Mouse (Mus musculus): ENCODE results near the gene Tmem259. TPM values are rescaled to one million over a fixed set of nuclear protein-coding genes. Genes with fewer than 3 reads are reported as not detected.

The Tmem259 gene
- polyA plus RNA-seq, 1 experiment from 2014 or later: 21.1 TPM

DNA sequence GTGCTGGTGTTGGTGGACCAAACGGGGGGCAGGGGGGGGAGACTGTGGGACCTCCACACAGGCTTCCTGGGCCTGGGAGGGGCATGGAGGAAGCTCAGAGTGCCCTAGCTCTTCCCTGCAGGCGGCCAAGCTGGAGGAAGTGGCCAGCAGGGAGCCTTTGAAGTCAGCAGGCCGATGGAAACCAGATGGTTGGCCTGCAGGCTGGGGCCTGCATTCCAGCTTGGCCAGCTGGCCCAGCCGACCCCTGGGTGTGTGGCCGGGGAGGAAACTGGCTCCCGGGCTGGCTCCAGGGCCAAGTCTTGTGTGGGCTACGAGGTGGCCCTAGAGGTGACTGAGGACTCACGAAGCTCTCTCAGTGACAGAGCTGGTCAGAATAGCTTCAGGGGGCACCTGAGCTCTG lies 51.4 kb downstream of the Tmem259 start:
- Histone ChIP-seq H3K4me1 (ENCODE audit: control insufficient read depth, insufficient read depth, low read length) (peaks cover 36% of the 10 kb centered on the region), H3K4me3 (ENCODE audit: low read depth, low read length) (no peak overlapping the region), H3K9me3 (ENCODE audit: control insufficient read depth, low read length) (no peaks in the 10 kb centered on the region), H3K4me2 (ENCODE audit: low read depth, low read length) (no peak overlapping the region), H3K27ac (ENCODE audit: low read depth, low read length) (0 out of 2 replicates have a peak overlapping the region, but pooled peaks have one; percentile 10), H3K36me3 (ENCODE audit: control insufficient read depth, insufficient read depth, low read length) (peaks cover 14% of the 10 kb centered on the region), H3K9ac (replicated peaks; ENCODE audit: low read depth, low read length) (no peak overlapping the region), H3K27me3 (ENCODE audit: control insufficient read depth, insufficient read depth, low read length) (no peaks in the 10 kb centered on the region)
- 20% methylated on average over 8 of the region's 8 CpGs for WGBS
- ATAC-seq (ENCODE audit: low read depth): no peak

DNA sequence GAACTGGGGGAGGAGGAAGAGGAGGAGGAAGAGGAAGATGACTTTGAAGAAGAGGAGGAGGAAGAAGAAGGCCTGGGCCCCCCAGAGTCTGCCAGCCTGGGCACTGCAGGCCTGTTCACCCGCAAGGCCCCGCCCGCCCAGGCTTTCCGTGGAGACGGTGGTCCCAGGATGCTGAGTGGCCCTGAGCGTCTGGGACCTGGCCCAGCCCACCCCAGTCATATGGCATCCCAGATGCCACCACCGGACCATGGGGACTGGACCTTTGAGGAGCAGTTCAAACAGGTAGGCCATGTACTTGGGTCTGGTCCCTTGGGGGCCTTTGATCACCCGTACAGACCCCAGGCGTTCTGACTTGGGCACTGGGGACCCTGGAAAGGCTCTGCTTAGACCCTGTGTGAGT lies 52.3 kb downstream of the Tmem259 start:
- Histone ChIP-seq H3K4me3 (ENCODE audit: low read depth, low read length) (no peak overlapping the region), H3K27ac (ENCODE audit: low read depth, low read length) (no peak overlapping the region), H3K36me3 (ENCODE audit: control insufficient read depth, insufficient read depth, low read length) (peaks cover 13% of the 10 kb centered on the region), H3K27me3 (ENCODE audit: control insufficient read depth, insufficient read depth, low read length) (no peaks in the 10 kb centered on the region), H3K4me2 (ENCODE audit: low read depth, low read length) (no peak overlapping the region), H3K9ac (replicated peaks; ENCODE audit: low read depth, low read length) (no peak overlapping the region), H3K9me3 (ENCODE audit: control insufficient read depth, low read length) (no peaks in the 10 kb centered on the region), H3K4me1 (ENCODE audit: control insufficient read depth, insufficient read depth, low read length) (peaks cover 28% of the 10 kb centered on the region)
- WGBS: 81% methylated on average over 9 of the region's 9 CpGs
- no peak for ATAC-seq (ENCODE audit: low read depth)

DNA sequence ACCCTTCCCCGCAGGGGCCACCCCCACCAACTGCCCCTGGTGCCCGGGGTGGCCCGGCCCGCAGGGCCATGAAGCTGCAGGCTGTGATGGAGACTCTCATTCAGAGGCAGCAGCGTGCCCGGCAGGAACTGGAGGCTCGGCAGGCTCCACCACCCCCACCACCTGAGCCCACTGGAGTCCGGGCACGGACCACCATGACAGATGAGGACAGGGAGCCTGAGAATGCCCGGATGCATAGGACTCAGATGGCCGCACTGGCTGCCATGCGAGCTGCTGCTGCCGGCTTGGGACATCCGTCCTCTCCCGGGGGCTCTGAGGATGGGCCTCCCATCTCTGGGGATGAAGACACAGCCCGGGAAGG lies 53.3 kb downstream of the Tmem259 start:
- no peak overlapping the region for H3K4me3 ChIP-seq (ENCODE audit: low read depth, low read length)
- ATAC-seq (ENCODE audit: low read depth): no peak
- WGBS: 56% methylated on average over 16 of the region's 16 CpGs
- peak overlapping the region; percentile 14; the same call in 1 of the 2 replicates for H3K4me2 ChIP-seq (ENCODE audit: low read depth, low read length)
- peaks cover 13% of the 10 kb centered on the region for H3K36me3 ChIP-seq (ENCODE audit: control insufficient read depth, insufficient read depth, low read length)
- 0 out of 2 replicates have a peak overlapping the region, but pooled peaks have one; percentile 21 for H3K9ac ChIP-seq (replicated peaks; ENCODE audit: low read depth, low read length)
- H3K27ac ChIP-seq (ENCODE audit: low read depth, low read length): no peak overlapping the region
- H3K27me3 ChIP-seq (ENCODE audit: control insufficient read depth, insufficient read depth, low read length): no peaks in the 10 kb centered on the region
- H3K9me3 ChIP-seq (ENCODE audit: control insufficient read depth, low read length): no peaks in the 10 kb centered on the region
- peaks cover 28% of the 10 kb centered on the region for H3K4me1 ChIP-seq (ENCODE audit: control insufficient read depth, insufficient read depth, low read length)

DNA sequence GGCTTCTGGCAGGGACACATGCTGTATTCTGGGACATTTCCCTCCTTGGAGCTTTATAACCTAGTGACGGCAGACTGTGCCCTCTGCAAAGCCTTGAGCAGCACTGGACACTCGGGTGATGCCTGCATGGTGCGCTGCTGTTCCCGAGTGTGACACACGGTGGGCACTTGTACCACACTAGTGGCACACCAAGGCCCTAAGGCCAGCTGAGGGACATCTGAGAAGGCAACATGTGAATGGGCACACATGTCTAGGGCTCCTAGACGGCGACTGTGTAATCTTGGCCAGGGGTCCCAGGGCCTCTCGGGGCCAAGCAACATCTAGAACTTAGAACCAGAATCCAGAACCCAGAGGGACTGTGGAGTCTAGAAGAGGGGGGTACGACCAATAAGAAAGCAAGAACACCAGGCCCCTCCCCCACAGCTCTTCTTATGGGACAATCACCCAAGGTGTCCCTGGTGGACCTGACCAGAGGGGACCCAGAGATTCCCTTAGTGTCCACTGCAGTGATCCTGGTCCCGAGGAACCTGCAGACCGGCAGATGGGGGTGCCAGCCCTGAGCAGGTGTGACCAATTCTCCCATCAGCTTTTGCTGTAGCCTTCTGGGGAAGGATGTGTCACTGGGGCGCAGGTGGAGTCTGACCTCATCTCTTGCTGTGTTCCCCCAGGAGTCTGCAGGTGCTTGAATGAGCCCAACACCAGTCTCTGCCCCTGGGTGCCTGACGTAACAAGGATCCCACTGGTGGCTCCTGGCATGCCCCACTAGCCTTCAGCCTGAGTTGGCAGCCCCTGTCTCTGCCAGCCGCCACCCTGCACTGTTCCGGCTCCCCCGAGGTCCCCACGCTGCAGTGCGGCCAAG lies 53.9 kb downstream of the Tmem259 start:
- Histone ChIP-seq H3K4me2 (ENCODE audit: low read depth, low read length) (peak overlapping the region; percentile 83; the same call in 1 of the 2 replicates), H3K9me3 (ENCODE audit: control insufficient read depth, low read length) (no peaks in the 10 kb centered on the region), H3K9ac (replicated peaks; ENCODE audit: low read depth, low read length) (0 out of 2 replicates have a peak overlapping the region, but pooled peaks have one; percentile 21), H3K4me3 (ENCODE audit: low read depth, low read length) (no peak overlapping the region; the same call in 1 of the 2 replicates), H3K27me3 (ENCODE audit: control insufficient read depth, insufficient read depth, low read length) (no peaks in the 10 kb centered on the region), H3K4me1 (ENCODE audit: control insufficient read depth, insufficient read depth, low read length) (peaks cover 28% of the 10 kb centered on the region), H3K36me3 (ENCODE audit: control insufficient read depth, insufficient read depth, low read length) (peaks cover 13% of the 10 kb centered on the region), H3K27ac (ENCODE audit: low read depth, low read length) (0 out of 2 replicates have a peak overlapping the region, but pooled peaks have one; percentile 7)
- WGBS: 80% methylated on average over 18 of the region's 18 CpGs
- ATAC-seq (ENCODE audit: low read depth): no peak

GRCm38 (mm10) chr10:79928907-79929701 lies 55.0 kb downstream of the Tmem259 start:
- peak overlapping the region; percentile 91 for H3K9ac ChIP-seq (replicated peaks; ENCODE audit: low read depth, low read length)
- peaks cover 28% of the 10 kb centered on the region for H3K4me1 ChIP-seq (ENCODE audit: control insufficient read depth, insufficient read depth, low read length)
- H3K4me2 ChIP-seq (ENCODE audit: low read depth, low read length): peak overlapping the region; percentile 83
- H3K9me3 ChIP-seq (ENCODE audit: control insufficient read depth, low read length): no peaks in the 10 kb centered on the region
- no peaks in the 10 kb centered on the region for H3K27me3 ChIP-seq (ENCODE audit: control insufficient read depth, insufficient read depth, low read length)
- 12% methylated on average over 9 of the region's 9 CpGs for WGBS
- peaks cover 13% of the 10 kb centered on the region for H3K36me3 ChIP-seq (ENCODE audit: control insufficient read depth, insufficient read depth, low read length)
- peak overlapping the region; percentile 62; the same call in 1 of the 2 replicates for H3K27ac ChIP-seq (ENCODE audit: low read depth, low read length)
- peak overlapping the region; percentile 88 for H3K4me3 ChIP-seq (ENCODE audit: low read depth, low read length)
- no peak for ATAC-seq (ENCODE audit: low read depth)

DNA sequence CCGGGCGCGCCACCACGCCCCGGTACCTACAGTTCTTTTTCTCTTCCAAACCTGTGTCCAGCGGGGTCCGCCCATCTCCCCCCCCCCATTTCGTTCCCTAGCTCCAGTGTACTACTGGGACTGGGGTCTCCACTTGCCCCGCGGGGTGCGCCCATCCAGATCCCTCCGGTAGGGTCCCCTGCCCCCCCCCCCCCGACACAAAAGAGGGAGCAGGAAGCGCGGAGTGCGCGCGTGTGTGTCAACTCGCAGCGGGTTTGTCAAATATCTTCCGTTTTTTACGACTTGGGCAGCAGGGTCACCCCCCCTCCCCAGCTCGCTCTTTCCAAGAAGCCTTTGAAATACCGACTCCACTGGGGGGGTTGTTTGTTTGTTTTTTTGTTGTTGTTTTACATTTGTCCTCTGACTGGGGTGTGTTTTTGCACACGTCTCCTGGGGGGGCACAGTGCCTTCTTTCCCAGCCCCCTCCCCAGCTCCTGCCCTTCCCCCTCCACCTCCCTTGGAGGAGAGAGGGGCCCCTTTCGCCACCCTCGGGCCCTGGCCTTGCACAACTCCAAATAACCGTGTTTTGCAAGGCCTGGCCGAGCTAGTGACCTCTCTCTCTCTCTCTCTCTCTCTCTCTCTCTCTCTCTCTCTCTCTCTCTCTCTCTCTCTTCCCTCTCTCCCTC lies 56.0 kb downstream of the Tmem259 start:
- 0% methylated on average over 28 of the region's 29 CpGs for WGBS
- peaks cover 22% of the 10 kb centered on the region for H3K4me1 ChIP-seq (ENCODE audit: control insufficient read depth, insufficient read depth, low read length)
- peak overlapping the region; percentile 91 for H3K9ac ChIP-seq (replicated peaks; ENCODE audit: low read depth, low read length)
- peak overlapping the region; percentile 92 for H3K27ac ChIP-seq (ENCODE audit: low read depth, low read length)
- no peak for ATAC-seq (ENCODE audit: low read depth)
- H3K27me3 ChIP-seq (ENCODE audit: control insufficient read depth, insufficient read depth, low read length): peaks cover 3% of the 10 kb centered on the region; the same call in 1 of the 2 replicates
- no peaks in the 10 kb centered on the region for H3K9me3 ChIP-seq (ENCODE audit: control insufficient read depth, low read length)
- peaks cover 13% of the 10 kb centered on the region for H3K36me3 ChIP-seq (ENCODE audit: control insufficient read depth, insufficient read depth, low read length)
- peak overlapping the region; percentile 83 for H3K4me2 ChIP-seq (ENCODE audit: low read depth, low read length)
- peak overlapping the region; percentile 88 for H3K4me3 ChIP-seq (ENCODE audit: low read depth, low read length)

GRCm38 (mm10) chr10:79927324-79928029 lies 56.7 kb downstream of the Tmem259 start:
- peak overlapping the region; percentile 91 for H3K9ac ChIP-seq (replicated peaks; ENCODE audit: low read depth, low read length)
- ATAC-seq (ENCODE audit: low read depth): peak; percentile 36
- H3K4me2 ChIP-seq (ENCODE audit: low read depth, low read length): peak overlapping the region; percentile 83
- no peaks in the 10 kb centered on the region for H3K9me3 ChIP-seq (ENCODE audit: control insufficient read depth, low read length)
- under 1% methylated on average over 54 of the region's 54 CpGs for WGBS
- H3K4me1 ChIP-seq (ENCODE audit: control insufficient read depth, insufficient read depth, low read length): peaks cover 17% of the 10 kb centered on the region
- H3K4me3 ChIP-seq (ENCODE audit: low read depth, low read length): peak overlapping the region; percentile 88
- peaks cover 10% of the 10 kb centered on the region for H3K27me3 ChIP-seq (ENCODE audit: control insufficient read depth, insufficient read depth, low read length)
- H3K36me3 ChIP-seq (ENCODE audit: control insufficient read depth, insufficient read depth, low read length): peaks cover 9% of the 10 kb centered on the region
- H3K27ac ChIP-seq (ENCODE audit: low read depth, low read length): peak overlapping the region; percentile 92

Data from neural tube, embryonic 14.5 days (tissue).